Mouse (Mus musculus): ENCODE measurements around the gene Sema4d.

- TF ChIP-seq CTCF (IDR thresholded peaks at IDR 0.05) (no peak), EP300 (IDR thresholded peaks at IDR 0.05) (no peak)
Measured at GRCm38 (mm10) chr13:51725926-51726574, 67.5 kb downstream of the Sema4d start.

Data from lung, postnatal 0 days (tissue).